Mouse (Mus musculus) kidney, postnatal 4 days (tissue): ENCODE data around the gene Zbtb40.

Experiments used
- DNase-seq, 2 experiments: peaks; one replicate each; pipeline ENCODE4 v3.0.0; 2021; ENCODE audit warnings: mixed read lengths in 2 of 2

Zbtb40 gene

GRCm38 (mm10) chr4:137048550-137049032, at the start of gene Zbtb40:
Zbtb40 (minus strand) TSS chr4:137048801.
- DNase-seq: peak; percentile 96 to 97

GRCm38 (mm10) chr4:137097984-137098327, 49.4 kb upstream of the Zbtb40 start:
- no peak for DNase-seq

- peak in 1 of 2 experiments; percentile 10 for DNase-seq
Observed at GRCm38 (mm10) chr4:137097246-137097983, 48.8 kb upstream of the Zbtb40 start.

- DNase-seq: no peak
Observed at GRCm38 (mm10) chr4:137096353-137096752, 47.8 kb upstream of the Zbtb40 start.

- peak; percentile 46 to 61 for DNase-seq
Observed at GRCm38 (mm10) chr4:137085083-137085810, 36.6 kb upstream of the Zbtb40 start.

- no peak for DNase-seq
Observed at GRCm38 (mm10) chr4:137082866-137083265, 34.3 kb upstream of the Zbtb40 start.

GRCm38 (mm10) chr4:137081401-137081800, 32.8 kb upstream of the Zbtb40 start:
- DNase-seq: no peak

GRCm38 (mm10) chr4:137077216-137077615, 28.6 kb upstream of the Zbtb40 start:
- DNase-seq: no peak

- DNase-seq: no peak
Observed at GRCm38 (mm10) chr4:137071204-137071603, 22.6 kb upstream of the Zbtb40 start.

- no peak for DNase-seq
Observed at GRCm38 (mm10) chr4:137068491-137068890, 19.9 kb upstream of the Zbtb40 start.

GRCm38 (mm10) chr4:137065846-137066245, 17.2 kb upstream of the Zbtb40 start:
- no peak for DNase-seq

GRCm38 (mm10) chr4:137054932-137055331, 6.3 kb upstream of the Zbtb40 start:
- no peak for DNase-seq

GRCm38 (mm10) chr4:137053810-137054209, 5.2 kb upstream of the Zbtb40 start:
- DNase-seq: no peak

- peak in 1 of 2 experiments; percentile 52 for DNase-seq
Observed at GRCm38 (mm10) chr4:137047840-137048549, 606 bp downstream of the Zbtb40 start.

- DNase-seq: no peak
Observed at GRCm38 (mm10) chr4:137046110-137046509, 2.5 kb downstream of the Zbtb40 start.

- DNase-seq: peak in 1 of 2 experiments; percentile 14
Observed at GRCm38 (mm10) chr4:137044516-137044915, 4.1 kb downstream of the Zbtb40 start.

- DNase-seq: peak; percentile 74 to 81
Observed at GRCm38 (mm10) chr4:137043799-137044198, 4.8 kb downstream of the Zbtb40 start.

GRCm38 (mm10) chr4:137042039-137042438, 6.6 kb downstream of the Zbtb40 start:
- DNase-seq: no peak

- DNase-seq: peak in 1 of 2 experiments; percentile 45
Observed at GRCm38 (mm10) chr4:137041161-137041621, 7.4 kb downstream of the Zbtb40 start.

GRCm38 (mm10) chr4:137039441-137039840, 9.2 kb downstream of the Zbtb40 start:
- DNase-seq: no peak

- DNase-seq: no peak
Observed at GRCm38 (mm10) chr4:137038501-137038900, 10.1 kb downstream of the Zbtb40 start.

- no peak for DNase-seq
Observed at GRCm38 (mm10) chr4:137038096-137038495, 10.5 kb downstream of the Zbtb40 start.
